Mouse (Mus musculus): ENCODE measurements around the gene Prl3c1. TPM values are rescaled to one million over a fixed set of nuclear protein-coding genes. Genes with fewer than 3 reads are reported as not detected.

Gene Prl3c1
- total RNA-seq (2023), result not detected

DNA sequence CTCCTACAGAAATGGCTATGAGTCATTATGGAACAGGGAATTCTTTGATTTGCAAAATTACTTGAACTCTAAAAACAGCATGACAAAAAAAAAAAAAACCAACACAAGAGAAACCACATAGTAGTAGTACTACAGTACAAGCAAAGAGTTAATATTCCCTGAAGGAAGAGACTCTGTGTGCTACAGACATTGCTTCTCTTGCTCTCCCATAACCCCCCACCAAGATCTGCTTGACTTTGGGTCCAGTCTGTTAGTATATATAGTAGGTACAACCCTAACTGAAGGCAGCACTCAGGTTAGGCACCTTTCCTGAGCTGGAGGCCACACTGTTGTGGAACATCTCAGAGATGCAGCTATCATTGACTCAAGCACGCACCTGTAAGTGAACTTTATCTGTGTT, at the start of gene Prl3c1:
TSS of gene Prl3c1 (plus strand) at position 301 of the 400 bp plus-strand sequence.

DNA sequence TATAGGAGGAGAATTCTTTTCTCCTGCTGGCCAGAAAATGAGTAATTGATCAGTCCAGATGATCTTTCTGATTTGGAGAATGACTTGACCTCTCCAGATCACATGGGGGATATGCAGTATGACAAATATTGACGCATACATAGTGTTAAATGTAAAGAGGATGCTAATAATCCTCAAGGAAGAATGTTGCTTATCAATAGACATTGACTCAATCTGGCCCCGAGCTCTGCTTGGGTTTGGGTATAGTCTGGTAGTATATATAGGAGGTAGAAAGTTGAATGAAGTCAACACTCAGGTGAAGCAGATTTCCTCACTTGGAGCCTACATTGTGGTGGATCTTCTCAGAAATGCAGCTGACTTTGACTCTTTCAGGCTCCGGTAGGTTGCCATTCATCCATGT, 40.0 kb upstream of the Prl3c1 start, which contains the start of gene Prl3d3:
TSS of gene Prl3d3 (plus strand) at position 301 of the 400 bp plus-strand sequence.

DNA sequence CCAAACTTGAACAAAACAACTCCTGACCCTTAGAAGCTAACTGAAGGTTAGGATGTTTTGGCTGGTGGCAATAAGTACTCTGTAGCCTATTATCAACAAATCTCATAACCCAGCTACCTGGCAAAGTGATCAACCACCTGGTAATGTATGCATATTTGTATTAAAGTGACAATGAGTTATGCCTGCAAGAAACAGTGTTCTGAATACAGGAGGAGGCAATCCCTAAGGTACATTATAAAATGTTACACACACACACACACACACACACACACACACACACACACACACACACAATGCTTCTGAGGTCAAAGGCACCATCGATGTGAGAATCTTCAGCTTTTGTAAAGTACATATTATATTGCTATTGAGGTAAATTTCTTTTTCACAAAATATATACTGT, 45.1 kb downstream of the Prl3c1 start, which contains the start of gene Prl3b1:
TSS of gene Prl3b1 (plus strand) at position 301 of the 400 bp plus-strand sequence.

Other genes starting within 250 kb of the Prl3c1 start
- gene Prl, start 139.1 kb upstream of the Prl3c1 start, total RNA-seq (2023), result not detected
- not detected for gene Prl3d1, start 102.5 kb upstream of the Prl3c1 start, total RNA-seq (2023)
- not detected for gene Prl3d2, start 75.0 kb upstream of the Prl3c1 start, total RNA-seq (2023)
- gene Prl3d3, start 39.9 kb upstream of the Prl3c1 start, total RNA-seq (2023), result not detected
- gene Prl3b1, start 45.2 kb downstream of the Prl3c1 start, total RNA-seq (2023), result not detected
- not detected for gene Prl3a1, start 62.8 kb downstream of the Prl3c1 start, total RNA-seq (2023)
- not detected for gene Prl6a1, start 116.0 kb downstream of the Prl3c1 start, total RNA-seq (2023)
- not detected for gene Prl8a2, start 149.0 kb downstream of the Prl3c1 start, total RNA-seq (2023)
- not detected for gene Prl2b1, start 194.2 kb downstream of the Prl3c1 start, total RNA-seq (2023)
- gene Prl8a6, start 242.0 kb downstream of the Prl3c1 start, total RNA-seq (2023), result not detected